Mouse (Mus musculus) embryo, embryonic 11 days (tissue): ENCODE measurements at regions not wholly inside any gene's neighbourhood (a gene's known extent, or its start where the extent isn't known, plus 50 kb on each side); places are given as distances from the start of the nearest gene placed in this dataset.
A peak's percentile ranks its signal among the peaks of the same experiment; 100 is the strongest.

ENCODE experiments used
- DNase-seq: peaks from one replicate; pipeline ENCODE4 v3.0.0-alpha.2; 2015

DNA sequence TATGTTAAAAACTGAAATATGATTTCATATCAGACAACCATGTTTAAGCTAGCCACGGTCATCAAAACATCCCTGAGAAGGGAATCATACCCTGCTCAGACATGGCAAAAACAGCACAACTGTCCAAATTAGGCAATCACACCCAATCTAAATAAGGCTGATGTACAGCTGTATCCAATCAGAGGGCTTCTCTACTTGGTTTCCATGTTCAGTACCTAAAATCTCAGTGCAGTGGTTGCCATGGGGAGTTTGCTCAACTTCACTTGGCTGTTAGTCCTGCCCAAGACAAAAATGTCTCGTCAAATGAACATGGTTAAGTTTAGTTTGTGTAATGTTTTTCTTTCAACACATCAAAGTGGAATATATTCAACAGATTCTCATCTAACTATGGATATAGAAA, 987.0 kb downstream of the Cdh9 start:
- DNase-seq = no peak

DNA sequence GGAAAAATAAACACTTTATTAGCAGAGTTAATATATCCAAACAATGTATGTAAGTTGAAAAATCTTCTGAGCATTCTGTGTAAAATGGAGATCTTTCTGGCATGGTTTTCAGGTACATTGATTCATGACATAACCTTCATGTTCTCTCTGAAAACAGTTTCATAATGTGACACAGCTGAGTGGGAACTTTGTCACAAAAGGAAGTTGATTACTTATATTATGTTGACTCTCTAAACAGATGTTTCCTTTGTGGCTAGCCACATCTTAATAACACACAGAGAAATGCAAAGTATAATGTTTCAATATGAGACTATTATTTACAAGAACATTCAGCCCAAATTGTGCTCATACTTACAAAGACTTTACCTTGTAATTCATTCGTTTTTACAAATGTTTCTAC, 1002.1 kb downstream of the Cdh9 start:
- no peak for DNase-seq

DNA sequence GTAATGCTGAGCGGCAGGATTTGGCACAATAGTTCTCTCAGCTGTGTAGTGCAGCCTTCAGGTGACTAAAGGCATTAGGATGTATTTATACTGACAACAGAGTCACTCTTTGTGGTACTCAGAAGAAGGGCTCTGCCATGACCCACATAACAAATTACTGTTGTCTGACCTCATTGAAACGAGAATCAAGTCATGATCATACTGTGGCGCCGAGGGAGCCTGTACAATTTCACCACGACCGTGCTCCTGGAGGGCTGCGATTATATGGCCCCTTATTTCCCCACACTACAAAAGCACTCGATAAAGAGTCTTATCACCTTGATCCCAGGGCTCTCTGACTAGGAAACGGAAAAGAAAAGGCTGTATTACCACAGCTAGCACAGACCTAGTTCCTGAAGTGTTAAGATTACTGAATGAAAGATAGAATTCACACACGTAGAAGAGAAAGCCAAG, 1041.7 kb downstream of the Cdh9 start:
- no peak for DNase-seq

DNA sequence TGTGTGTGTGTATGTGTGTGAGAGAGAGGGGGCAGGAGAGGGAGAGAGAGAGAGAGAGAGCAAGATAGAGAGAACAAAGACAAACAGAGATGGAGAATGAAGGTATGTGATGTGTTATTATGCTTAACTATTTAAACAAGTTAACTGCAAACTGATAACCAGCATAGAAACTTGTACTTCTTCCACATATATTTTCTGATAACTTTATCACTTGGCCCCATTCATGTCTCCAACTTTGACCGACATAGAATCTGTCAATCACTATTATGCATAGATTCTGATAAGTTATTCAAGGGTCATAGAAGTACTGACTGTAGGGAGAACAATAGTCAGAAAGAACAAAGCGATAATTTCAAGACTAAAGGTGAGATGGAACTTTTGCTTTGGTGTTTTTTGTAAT, 1039.0 kb upstream of the Cdh10 start:
- no peak for DNase-seq

DNA sequence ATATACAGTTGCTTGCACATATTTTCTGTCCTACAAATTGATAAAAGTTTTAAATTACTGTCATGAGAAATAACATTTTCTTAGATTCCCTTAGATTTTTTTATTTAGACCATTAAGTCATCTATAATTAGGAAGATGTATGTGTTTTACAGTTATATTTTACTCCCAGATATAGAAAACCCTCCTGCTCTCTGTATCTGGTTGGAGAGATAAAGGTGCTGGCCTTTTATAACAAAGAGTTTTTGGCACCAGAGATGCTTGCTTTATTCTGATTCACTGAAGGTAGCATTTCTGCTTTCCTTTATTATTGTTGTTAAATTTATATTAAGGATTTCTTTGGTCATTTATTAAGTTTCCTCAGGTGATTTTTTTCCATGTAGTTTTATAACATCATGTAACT, 1035.4 kb upstream of the Cdh10 start:
- DNase-seq = no peak

DNA sequence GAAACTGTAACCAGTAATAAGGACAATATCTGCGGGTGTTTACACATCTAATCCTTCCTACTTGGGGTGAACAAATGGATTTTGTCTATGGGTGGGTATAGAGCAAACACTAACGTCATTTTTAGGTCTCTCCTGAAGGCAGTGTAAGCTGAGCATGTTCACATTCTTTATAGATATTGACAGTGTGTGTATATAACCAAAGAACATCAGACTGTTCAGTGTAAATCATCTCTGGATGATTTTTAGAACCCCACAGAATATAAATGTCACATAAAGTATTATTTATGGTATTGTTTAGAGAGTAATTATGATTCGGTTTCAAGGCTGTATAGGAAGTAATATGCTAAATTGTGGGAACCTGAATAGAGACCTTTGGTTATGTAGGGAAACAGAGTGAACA, 1021.2 kb upstream of the Cdh10 start:
- no peak for DNase-seq

DNA sequence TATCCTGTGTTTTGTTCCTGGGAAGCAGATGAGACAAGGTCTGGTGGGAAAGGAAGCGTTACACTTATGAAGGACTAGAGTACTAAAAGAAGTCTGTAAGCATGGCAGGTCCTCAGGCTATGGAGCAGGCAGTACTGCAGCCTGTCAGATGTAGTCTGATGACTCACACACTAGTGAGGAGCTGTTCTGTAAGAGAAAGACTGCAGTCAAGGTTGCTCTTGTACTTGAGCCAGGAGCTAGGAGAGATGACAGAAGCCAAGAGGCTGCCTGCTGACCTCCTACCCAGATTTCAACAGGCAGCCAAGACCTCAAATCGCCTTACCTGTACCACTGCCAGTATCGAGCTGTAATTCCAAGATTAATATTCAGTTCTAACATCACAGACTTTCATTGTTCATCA, 1017.3 kb upstream of the Cdh10 start:
- DNase-seq = no peak

DNA sequence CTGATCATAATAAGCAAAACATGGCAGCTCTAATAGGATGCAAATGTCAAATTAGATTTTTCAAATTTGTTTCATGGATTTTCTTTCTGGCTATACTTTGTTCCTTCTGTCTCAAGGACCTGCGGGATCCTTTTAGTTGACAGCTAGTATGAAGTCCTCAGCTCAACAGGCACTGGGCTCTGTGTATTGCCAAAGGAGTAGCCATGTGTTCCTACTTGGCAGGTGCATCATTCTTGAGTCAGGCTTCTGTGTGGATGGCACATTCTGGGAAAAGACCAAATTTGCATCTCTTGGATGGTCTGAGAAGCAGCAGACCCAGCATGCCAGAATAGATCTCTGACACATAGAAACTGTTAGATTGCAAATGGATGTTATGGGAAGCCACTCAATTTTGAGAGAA, 1015.6 kb upstream of the Cdh10 start:
- DNase-seq = no peak

DNA sequence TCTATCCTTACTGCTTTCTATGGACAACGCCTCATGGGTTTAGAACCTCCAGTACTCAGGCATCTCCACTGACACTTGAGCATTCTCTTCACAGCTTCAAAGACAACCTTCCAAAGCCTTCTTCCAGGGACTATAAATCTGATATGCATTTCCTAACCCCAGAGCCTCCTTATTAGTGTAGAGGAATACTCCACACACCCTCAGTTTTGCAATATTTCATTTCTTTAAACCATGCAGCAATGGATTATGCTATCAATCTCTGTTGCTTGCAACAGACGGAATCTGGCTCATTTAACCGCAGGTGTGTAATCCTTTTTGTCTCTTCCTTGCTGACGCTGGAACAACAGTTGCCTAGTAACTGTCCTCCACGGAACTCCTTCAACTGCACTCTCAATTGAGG, 988.4 kb upstream of the Cdh10 start:
- DNase-seq = no peak

DNA sequence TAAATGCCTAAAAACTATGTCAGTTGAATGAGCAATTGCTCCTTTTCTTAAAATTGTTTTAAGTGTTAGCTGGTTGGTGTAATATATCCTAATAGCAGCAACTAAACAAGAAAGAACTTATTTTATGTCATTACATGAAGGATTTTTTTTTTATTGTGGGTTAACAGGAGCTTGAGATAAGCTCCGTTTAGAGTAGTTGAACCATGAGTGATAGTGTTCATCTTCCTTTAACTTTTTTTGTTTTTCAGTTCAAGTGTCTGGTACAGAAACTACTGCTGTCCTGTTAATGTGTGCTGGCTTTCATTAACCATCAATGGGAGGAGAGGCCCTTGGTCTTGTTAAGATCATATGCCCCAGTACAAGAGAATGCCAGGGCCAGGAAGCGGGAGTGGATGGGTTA, 986.8 kb upstream of the Cdh10 start:
- DNase-seq = no peak

DNA sequence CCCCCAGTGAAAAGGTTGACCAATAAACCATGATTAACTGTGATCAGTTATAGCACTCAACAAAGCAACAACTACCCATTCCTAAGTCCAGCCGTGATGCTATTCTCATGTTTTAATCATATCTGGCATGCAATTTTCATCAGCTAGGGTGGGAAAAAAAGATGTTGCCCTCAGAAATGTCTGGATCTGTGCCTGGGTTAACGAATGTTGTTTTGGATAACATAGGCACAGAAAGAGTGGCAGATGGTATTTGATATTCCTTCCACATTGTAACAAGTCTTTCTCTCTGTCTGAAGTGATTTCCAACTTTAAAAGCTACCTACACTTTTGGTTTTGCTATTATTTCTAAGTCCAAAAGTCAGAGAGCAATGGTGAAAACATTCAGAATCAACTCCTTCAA, 938.6 kb upstream of the Cdh10 start:
- no peak for DNase-seq

DNA sequence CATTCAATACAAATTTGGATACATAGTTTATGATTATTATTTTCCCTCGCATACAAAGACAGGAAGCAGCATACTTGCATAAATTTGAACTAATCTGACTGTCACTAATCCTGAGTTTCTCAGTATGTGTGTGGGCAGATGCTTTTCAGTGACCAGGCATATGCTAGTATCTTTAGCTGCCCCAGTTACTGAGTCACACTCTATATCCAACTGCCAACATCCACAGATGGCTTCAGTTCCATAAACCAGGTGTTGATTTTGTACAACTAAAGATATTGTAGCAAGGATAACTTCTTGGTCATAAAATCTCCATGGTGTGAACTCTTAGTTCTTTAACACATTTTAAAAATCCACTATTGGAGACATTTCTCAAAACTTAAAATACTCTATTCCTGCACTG, 929.4 kb upstream of the Cdh10 start:
- DNase-seq = no peak

DNA sequence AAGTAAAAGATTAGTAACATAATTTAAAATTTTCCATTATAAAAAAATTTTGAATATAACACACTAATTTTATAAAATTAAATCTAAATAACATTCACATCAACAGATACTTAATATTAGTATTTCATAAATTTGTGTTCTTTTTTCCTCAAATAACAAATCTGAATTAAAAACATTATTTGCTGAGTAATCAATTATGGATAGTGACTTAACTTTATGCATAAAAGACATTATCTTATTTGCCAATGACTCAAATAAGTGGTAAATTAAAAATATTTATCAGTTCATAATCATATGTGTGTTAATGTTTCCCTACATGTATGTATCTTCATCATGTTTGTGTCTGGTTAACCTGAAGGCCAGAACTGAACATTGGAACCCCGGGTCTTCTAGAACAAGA, 918.7 kb upstream of the Cdh10 start:
- DNase-seq = no peak

DNA sequence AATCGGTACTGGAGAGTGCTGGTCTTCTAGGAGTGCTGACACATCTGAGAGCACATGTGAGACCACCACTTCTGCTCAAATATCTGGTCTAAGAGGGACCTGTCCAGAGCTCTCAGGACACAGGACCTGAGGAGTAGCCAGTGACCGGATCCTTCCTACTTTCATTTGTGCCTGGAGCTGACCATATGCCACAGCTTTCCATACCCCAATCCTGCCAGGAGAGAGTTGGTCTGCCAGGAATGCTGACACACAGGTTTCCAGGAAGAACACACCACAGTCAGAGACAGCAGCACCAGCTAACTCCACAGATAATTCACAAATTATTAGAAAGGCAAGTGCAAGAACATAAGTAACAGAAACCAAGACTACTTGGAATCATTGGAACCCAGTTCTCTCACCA, 906.5 kb upstream of the Cdh10 start:
- DNase-seq = no peak

DNA sequence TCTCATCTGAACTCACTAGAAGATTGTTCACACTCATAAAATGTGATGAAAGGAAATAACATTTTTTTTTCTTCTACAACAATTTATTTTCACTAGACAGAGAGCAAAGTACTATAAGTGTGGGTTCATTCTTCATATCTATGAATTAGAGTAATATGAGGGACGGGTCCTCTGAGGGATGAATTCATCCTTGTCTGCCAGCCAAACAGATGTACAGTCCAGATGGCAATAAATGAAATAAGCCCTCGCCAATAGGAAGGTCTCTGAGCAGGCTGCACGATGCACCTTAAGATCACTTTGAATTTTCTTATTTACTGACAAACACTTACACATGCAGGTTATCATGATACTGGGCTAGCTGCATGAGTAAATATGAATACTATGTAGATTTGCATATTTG, 886.2 kb upstream of the Cdh10 start:
- DNase-seq = no peak

DNA sequence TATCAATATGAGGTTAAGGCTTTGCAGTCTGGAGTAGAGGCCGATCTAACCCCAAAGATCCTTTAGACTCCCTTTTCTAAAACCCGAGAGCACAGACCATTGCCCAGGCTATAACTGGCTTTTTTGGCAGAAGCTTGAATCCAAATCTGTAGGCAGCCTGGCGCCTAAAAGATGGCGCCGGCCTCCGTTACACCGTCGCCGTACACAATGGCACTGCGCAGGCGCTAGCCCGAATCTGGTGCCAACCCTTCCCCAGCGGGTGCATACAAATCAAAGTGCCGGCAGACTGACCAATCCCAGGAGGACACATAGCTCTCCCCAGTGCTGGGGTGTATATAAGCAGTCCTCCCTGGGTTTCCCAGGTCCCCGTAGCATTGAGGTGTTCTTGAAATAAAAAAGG, 884.9 kb upstream of the Cdh10 start:
- no peak for DNase-seq

DNA sequence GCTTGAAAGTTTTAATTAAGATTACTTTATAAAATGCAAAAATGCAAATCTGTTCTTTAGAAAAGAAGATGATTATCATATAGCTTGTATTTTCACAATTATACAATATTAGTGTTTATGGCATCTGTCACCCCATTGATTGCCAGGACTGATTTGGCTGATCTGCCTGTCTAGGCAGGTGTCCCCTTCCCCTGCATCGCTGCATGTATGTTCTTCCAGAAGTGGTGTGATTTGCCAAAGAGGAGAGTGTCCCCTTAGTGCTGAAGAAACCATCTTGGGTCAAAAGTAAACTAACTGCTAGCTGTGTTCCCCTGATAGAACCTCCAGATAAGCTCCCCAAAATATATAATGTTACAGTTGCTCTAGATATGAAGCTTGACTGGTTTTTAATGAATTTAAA, 883.3 kb upstream of the Cdh10 start:
- DNase-seq = no peak

DNA sequence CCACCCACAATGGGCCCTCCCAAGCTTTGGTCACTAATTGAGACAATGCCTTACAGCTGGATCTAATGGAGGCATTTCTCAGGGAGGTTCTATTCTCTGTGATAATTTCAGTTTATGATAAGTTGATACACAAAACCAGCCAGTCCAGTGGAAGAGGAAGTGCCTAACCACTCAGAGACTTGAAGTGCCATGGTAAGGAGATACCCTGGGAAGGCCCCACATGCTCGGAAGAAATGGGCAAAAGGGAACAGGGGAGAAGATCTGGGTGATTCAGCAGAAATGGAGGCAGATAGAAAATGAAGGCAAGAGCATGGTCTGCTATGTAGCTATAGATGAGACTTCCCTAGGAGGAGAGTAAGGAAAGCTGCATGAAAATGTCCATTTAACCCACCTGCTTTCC, 856.0 kb upstream of the Cdh10 start:
- DNase-seq = no peak

DNA sequence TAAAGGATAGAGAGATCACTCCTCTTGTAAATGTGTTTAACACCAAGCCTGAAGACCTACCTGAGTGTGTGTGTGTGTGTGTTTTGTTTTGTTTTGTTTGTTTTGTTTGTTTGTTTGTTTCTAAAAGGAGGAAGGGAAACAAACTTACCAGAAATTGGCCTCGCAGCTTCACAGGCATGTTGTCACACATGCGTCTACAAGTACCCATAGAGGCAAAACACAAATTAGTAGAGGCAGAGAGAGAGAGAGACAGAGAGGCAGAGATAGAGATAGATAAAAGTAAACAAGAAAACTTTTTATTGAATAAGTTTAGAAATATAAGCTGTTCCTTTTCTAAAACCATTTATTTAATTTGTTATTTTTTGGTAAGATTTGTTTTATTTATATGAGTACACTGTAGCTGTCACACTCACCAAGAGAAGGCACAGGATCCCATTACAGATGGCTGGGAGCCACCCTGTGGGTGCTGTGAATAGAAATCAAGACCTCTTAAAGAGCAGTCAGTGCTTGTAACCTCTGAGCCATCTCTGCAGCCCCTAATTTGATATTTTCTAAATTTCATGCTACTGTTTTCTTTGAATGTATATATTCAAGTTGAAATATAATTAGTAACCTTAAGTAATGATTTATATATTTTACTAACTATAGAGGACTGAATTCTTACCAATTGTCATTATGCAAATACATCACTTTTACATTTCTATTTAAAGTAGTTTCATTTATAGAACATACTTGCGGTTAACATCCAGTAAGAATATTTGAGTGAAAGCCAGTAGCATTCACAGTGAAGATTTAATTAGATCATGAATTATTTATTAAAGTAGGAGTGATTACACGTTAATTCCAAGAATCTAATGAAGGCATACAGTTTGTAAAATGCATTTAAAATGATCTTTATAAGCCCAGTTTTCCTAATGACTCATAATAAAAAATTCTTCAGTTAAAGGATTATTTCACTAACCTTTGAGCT, 855.2 kb upstream of the Cdh10 start:
- no peak for DNase-seq

DNA sequence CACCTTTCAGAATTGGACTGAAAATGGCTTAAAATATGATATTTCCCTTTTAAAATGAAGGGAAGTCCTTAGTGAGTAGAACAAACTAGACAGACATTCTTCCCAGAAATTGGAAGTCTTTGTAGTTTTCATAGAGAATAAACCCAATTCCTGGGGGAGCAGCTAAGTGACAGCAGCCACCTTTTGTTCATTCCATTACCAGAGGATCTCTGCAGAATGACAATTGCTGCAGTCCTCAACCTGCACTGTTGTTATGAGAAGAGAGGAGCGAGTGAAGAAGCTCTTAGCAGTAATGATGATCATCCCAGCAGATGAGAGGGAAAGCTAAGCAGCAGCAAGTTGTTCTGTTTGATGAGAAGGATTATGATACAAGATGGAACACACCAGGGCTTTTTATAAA, 831.0 kb upstream of the Cdh10 start:
- no peak for DNase-seq

DNA sequence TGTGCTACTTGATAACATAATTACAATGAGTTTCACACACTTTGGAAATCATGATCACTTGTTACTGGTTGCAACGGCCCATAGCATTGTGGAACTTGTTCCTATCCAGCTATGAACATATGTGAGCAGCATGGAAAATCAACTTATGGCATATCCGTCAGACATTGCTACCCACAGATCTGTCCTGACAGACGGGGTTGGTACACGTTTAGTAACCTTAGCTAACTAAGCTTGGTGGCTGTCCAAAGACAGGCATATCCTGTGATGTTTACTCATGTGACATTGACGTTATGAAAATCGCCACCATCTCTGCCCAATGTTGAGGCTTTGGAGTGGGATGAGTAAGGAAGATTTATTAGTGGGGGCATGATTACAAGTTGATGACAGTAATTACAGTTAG, 786.1 kb upstream of the Cdh10 start:
- DNase-seq = no peak

DNA sequence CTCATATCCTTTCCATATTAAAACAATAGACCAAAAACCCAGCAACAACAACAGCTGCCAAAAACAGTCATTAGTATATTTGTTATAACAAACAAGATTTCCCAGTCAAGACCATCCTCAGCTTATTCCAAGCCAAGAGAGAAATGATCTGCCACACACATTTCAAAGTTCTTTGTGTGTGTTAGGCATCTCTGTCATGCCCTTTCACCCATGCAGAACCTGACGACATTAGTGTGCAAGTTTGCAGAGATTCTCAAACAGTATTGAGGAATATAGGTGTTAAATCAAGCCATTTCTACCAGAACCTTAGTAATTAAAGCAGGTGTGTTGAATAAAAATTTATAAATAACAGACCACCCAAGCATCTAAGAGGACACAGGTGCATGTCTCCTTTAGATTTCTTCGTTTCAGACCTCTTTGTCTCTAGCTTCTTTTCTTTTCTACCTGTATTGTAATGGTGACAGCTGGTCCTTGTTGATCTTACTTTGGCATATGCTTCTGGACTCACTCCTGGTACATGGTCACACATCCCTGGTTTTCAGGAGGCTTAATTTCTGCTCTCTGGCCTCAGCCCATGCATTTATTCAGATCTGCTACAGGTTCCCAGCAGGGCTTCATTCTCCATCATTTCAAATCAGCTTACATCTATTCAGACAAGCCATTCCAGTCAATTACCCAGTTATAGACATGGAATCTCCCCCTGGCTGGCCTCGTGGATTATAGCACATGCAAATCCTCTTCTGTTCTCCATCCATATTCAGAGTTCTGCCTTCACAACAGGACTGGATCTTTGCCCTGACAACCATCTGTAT, 766.3 kb upstream of the Cdh10 start:
- peak; percentile 10 for DNase-seq

DNA sequence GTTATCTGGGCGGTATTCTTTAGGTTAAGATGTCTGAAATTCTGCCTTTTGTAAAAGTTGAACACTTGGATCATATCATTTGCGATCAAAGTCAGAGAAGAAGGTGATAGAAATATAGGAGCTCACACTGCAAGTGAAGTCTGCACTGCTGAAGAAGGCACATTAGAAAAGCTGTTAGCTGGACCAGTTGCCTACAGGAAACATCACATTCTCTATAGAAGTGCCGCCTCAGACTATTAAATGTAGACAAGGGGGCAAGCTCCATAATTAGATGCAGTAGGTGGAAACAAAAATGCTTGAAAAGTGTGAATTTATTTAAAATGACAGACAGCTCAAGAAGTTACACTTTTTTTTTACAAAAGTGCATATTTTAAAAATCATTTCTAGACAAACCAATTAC, 753.2 kb upstream of the Cdh10 start:
- DNase-seq = no peak

DNA sequence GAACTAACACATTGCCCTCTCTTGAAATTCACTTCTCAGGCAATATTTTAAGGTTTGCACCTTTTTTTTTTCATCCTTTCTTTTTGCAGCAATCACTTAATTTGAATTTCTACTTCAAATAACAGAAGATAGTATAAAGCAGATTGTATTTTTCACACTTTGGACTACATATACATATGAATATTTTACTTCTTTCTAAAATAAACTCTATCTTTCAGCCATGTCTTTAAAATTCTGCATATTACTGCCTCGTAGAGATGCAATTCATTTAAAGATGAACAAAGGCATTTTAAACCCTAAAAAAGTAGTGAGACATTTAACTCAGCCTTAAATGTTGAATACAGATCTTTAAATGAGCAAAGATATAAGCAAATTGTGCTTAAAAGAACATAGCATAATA, 739.1 kb upstream of the Cdh10 start:
- DNase-seq = no peak
